Mouse (Mus musculus): ENCODE results near the gene Abcf2.
A peak's percentile ranks its signal among the peaks of the same experiment; 100 is the strongest.
"Not testable (repeated sequence)": the region's sequence is repeated elsewhere in the genome, so short reads cannot be mapped to it uniquely, and the experiment has no call there.

The Abcf2 gene

GRCm38 (mm10) chr5:24586106-24586505 lies 8.8 kb upstream of the Abcf2 start:
- DNase-seq, result no peak

GRCm38 (mm10) chr5:24578109-24578963 lies 1.1 kb upstream of the Abcf2 start:
- peak; percentile 29 for DNase-seq

- no peak for DNase-seq
Observed at GRCm38 (mm10) chr5:24576801-24577182, 475 bp downstream of the Abcf2 start.

- DNase-seq, result no peak
Observed at GRCm38 (mm10) chr5:24575948-24576347, 1.3 kb downstream of the Abcf2 start.

GRCm38 (mm10) chr5:24556709-24557108 lies 20.6 kb downstream of the Abcf2 start, which contains the start of gene 4931409K22Rik:
Gene 4931409K22Rik (minus strand): TSS chr5:24556809.
- no peak for DNase-seq

- not testable (repeated sequence) for DNase-seq
Observed at GRCm38 (mm10) chr5:24555335-24555734, 21.9 kb downstream of the Abcf2 start.

GRCm38 (mm10) chr5:24553621-24554244 lies 23.5 kb downstream of the Abcf2 start:
- no peak for DNase-seq

- no peak for DNase-seq
Observed at GRCm38 (mm10) chr5:24551317-24551688, 26.0 kb downstream of the Abcf2 start.

GRCm38 (mm10) chr5:24550598-24551316 lies 26.5 kb downstream of the Abcf2 start:
- DNase-seq, result no peak

- no peak for DNase-seq
Observed at GRCm38 (mm10) chr5:24542643-24543042, 34.6 kb downstream of the Abcf2 start.

- DNase-seq, result no peak
Observed at GRCm38 (mm10) chr5:24541144-24541569, 36.1 kb downstream of the Abcf2 start.

- no peak for DNase-seq
Observed at GRCm38 (mm10) chr5:24540387-24541143, 36.7 kb downstream of the Abcf2 start, which contains the start of gene Asb10. Gene Asb10 (minus strand): TSS chr5:24540978.

- no peak for DNase-seq
Observed at GRCm38 (mm10) chr5:24539571-24540296, 37.5 kb downstream of the Abcf2 start.

- DNase-seq, result no peak
Observed at GRCm38 (mm10) chr5:24537618-24538017, 39.6 kb downstream of the Abcf2 start.

GRCm38 (mm10) chr5:24536511-24536910 lies 40.8 kb downstream of the Abcf2 start:
- DNase-seq, result no peak

- no peak for DNase-seq
Observed at GRCm38 (mm10) chr5:24535731-24536130, 41.5 kb downstream of the Abcf2 start.

GRCm38 (mm10) chr5:24534292-24534691 lies 43.0 kb downstream of the Abcf2 start:
- DNase-seq, result no peak

GRCm38 (mm10) chr5:24533391-24533790 lies 43.9 kb downstream of the Abcf2 start:
- DNase-seq, result no peak

GRCm38 (mm10) chr5:24530042-24530689 lies 47.1 kb downstream of the Abcf2 start:
- peak; percentile 86 for DNase-seq

GRCm38 (mm10) chr5:24527780-24528179 lies 49.5 kb downstream of the Abcf2 start:
- DNase-seq, result no peak

GRCm38 (mm10) chr5:24526889-24527230 lies 50.4 kb downstream of the Abcf2 start, which contains the start of gene Gbx1:
Gene Gbx1 (minus strand): TSS chr5:24527202.
- no peak for DNase-seq
